Mouse (Mus musculus) activated CD4-positive, CD25-positive, alpha-beta regulatory T cell, adult 9 weeks (primary cell): ENCODE results near the gene Olfr1046. TPM values are rescaled to one million over a fixed set of nuclear protein-coding genes. Genes with fewer than 3 reads are reported as not detected.

ENCODE experiments used
- polyA plus RNA-seq: library from polyadenylated mRNA; unstranded; fragments of 100-300 nt; shearing (Covaris generic); gene quantifications from one replicate; pipeline ENCODE4 v1.2.1, GENCODE M21; 2017

Gene Olfr1046
- not detected for polyA plus RNA-seq

GRCm38 (mm10) chr2:86219214-86219613, at the start of gene Olfr1046:
Olfr1046 (minus strand) TSS chr2:86219314.

GRCm38 (mm10) chr2:86258228-86258627, 39.1 kb upstream of the Olfr1046 start, which contains the start of gene Olfr1049:
Olfr1049 (minus strand) TSS chr2:86258328.

DNA sequence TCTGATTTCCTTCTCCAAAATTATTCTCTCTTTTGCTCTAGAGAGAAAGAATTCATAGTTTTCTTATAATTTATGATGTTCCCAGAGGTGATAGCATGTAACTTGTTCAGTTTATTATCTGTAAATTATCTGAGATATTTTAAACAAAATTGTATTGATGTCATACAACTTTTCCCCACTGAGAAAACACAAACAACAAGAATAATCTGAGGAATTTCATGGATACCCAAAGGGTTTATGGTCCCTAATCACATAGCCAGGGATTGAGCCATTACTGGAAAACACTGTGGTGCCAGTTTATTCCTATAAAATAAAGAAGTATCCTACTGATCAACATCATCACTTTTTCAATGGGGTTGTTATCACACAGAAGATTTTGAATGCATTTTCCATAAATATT, 21.1 kb upstream of the Olfr1046 start, which contains the start of gene Olfr1048:
Gene Olfr1048 (minus strand): TSS at position 101 of the 400 bp plus-strand sequence.

DNA sequence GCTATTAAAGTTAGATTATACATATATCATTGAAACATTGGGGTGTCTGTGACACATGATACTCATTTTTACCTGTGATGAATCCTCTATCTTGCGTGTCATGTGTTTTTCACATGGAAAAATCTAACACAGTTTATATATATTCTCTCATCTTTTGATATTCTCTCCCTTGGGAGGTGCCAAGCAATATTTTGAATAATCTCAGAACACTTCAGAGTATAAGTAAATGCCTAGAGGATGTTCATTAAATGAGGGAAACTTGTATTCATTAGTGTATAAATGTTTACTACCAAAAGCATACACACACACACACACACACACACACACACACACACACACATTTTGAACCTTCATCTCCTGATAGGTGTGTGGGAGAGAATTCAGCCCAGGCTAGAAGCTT, 12.2 kb upstream of the Olfr1046 start, which contains the start of gene Olfr1047:
Gene Olfr1047 (minus strand): TSS at position 101 of the 400 bp plus-strand sequence.

GRCm38 (mm10) chr2:86202909-86203308, 16.2 kb downstream of the Olfr1046 start, which contains the start of gene Olfr1045:
Olfr1045 (minus strand) TSS chr2:86203009.

DNA sequence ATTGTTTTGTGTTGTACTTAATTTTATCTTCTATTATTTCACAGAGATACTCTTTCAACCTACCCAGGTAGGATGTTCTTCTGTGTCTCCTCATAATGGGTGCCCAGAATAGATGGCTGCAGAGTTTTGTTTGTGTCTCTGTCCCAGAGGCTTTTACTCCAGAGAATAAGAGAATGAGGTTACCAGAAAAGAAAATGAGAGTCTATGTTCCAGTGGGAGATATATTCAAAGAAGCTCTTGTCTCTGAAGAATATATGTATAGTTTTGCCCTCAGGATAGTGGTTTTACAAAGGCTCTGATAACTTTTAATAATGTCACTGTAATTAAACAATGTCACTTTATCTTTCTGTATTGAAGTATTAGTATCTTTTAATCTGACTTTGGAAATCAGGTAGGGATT, 33.5 kb downstream of the Olfr1046 start, which contains the start of gene Olfr52:
Gene Olfr52 (minus strand): TSS at position 101 of the 400 bp plus-strand sequence.

GRCm38 (mm10) chr2:86177720-86178119, 41.4 kb downstream of the Olfr1046 start, which contains the start of gene Olfr1044:
Olfr1044 (minus strand) TSS chr2:86177820.

GRCm38 (mm10) chr2:86167422-86167821, 51.7 kb downstream of the Olfr1046 start, which contains the start of gene Olfr1043:
Olfr1043 (minus strand) TSS chr2:86167522.

Other genes starting within 250 kb of the Olfr1046 start
- not detected for gene Olfr1029, start 245.4 kb downstream of the Olfr1046 start, polyA plus RNA-seq
- gene Olfr1030, start 240.0 kb downstream of the Olfr1046 start, polyA plus RNA-seq, result not detected
- gene Olfr1031, start 229.0 kb downstream of the Olfr1046 start, polyA plus RNA-seq, result not detected
- not detected for gene Olfr1032, start 213.8 kb downstream of the Olfr1046 start, polyA plus RNA-seq
- not detected for gene Olfr1033, start 198.7 kb downstream of the Olfr1046 start, polyA plus RNA-seq
- gene Olfr1034, start 173.5 kb downstream of the Olfr1046 start, polyA plus RNA-seq, result not detected
- gene Olfr1036, start 145.3 kb downstream of the Olfr1046 start, polyA plus RNA-seq, result not detected
- gene Olfr1037, start 131.9 kb downstream of the Olfr1046 start, polyA plus RNA-seq, result not detected
- gene Olfr1039, start 83.4 kb downstream of the Olfr1046 start, polyA plus RNA-seq, result not detected
- not detected for gene Olfr1040, start 72.6 kb downstream of the Olfr1046 start, polyA plus RNA-seq
- not detected for gene Olfr1042, start 57.5 kb downstream of the Olfr1046 start, polyA plus RNA-seq
- not detected for gene Olfr1043, start 51.8 kb downstream of the Olfr1046 start, polyA plus RNA-seq
- not detected for gene Olfr1044, start 41.5 kb downstream of the Olfr1046 start, polyA plus RNA-seq
- gene Olfr52, start 33.6 kb downstream of the Olfr1046 start, polyA plus RNA-seq, result not detected
- gene Olfr1045, start 16.3 kb downstream of the Olfr1046 start, polyA plus RNA-seq, result not detected
- not detected for gene Olfr1047, start 12.1 kb upstream of the Olfr1046 start, polyA plus RNA-seq
- gene Olfr1048, start 21.0 kb upstream of the Olfr1046 start, polyA plus RNA-seq, result not detected
- gene Olfr1049, start 39.0 kb upstream of the Olfr1046 start, polyA plus RNA-seq, result not detected
- gene Olfr1051, start 59.8 kb upstream of the Olfr1046 start, polyA plus RNA-seq, result not detected
- gene Olfr1052, start 73.1 kb upstream of the Olfr1046 start, polyA plus RNA-seq, result not detected
- not detected for gene Olfr1053, start 96.0 kb upstream of the Olfr1046 start, polyA plus RNA-seq
- not detected for gene Olfr1054, start 116.1 kb upstream of the Olfr1046 start, polyA plus RNA-seq
- gene Olfr1055, start 131.0 kb upstream of the Olfr1046 start, polyA plus RNA-seq, result not detected
- not detected for gene Olfr1056, start 143.2 kb upstream of the Olfr1046 start, polyA plus RNA-seq
- not detected for gene Olfr1057, start 159.1 kb upstream of the Olfr1046 start, polyA plus RNA-seq
- gene Olfr1058, start 169.2 kb upstream of the Olfr1046 start, polyA plus RNA-seq, result not detected
- not detected for gene Olfr1061, start 194.7 kb upstream of the Olfr1046 start, polyA plus RNA-seq
- not detected for gene Olfr1062, start 207.4 kb upstream of the Olfr1046 start, polyA plus RNA-seq
- gene Olfr1065, start 231.3 kb upstream of the Olfr1046 start, polyA plus RNA-seq, result not detected
- gene Olfr1066, start 237.0 kb upstream of the Olfr1046 start, polyA plus RNA-seq, result not detected